Mouse (Mus musculus): Measurements from ENCODE around the gene Ssbp2.

Ssbp2 gene

DNA sequence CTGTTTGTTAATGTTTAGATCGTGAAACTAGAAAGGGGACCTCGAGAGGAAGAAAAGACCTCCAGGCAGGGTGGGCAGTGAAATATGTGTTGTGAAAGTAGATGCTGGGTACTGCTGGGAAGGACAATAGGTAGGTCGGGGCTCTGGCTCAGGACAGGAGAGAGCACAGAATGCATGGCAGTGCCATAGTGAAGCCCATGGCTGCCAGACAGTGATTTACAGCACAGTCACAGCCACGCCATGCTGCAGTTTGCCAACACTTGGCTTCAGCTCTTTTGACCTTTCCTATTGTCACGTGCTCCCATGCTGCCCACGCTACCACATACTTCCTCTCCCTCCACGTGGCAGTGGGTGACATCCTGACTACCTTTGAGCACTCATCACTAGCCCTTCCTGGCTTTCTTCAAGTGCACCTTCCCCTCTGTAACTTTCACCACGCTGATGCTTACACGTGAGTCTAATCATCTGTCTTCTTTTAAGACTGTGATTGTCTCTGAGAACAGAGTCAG is 171.3 kb downstream of the Ssbp2 start:
- DNase-seq (ENCODE audit: low spot score in 2 of 2) = peak in 1 of 2 experiments; percentile 15

DNA sequence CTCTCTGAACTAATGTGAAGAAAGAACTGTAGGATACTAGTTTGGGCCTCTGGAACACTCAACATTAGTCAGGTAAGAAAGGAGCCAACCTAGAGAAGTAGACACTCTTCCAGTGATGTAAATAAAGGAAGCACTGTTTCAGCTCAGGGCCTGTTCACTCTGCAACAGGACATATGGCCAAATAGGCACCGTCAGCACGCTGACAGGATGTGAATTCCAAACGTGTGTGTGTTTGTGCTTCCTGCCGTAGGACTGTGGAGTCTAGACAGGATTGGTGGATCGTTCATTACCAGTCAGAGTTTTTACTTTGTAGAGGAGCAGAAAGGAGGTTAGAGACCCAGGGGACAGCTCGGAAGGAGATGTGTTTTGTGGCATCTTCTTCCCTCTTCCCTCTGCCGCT is 174.0 kb downstream of the Ssbp2 start:
- no peak for DNase-seq (ENCODE audit: low spot score in 2 of 2)

GRCm38 (mm10) chr13:91635957-91636356 is 175.9 kb downstream of the Ssbp2 start:
- peak; percentile 30 to 33 for DNase-seq (ENCODE audit: low spot score in 2 of 2)

DNA sequence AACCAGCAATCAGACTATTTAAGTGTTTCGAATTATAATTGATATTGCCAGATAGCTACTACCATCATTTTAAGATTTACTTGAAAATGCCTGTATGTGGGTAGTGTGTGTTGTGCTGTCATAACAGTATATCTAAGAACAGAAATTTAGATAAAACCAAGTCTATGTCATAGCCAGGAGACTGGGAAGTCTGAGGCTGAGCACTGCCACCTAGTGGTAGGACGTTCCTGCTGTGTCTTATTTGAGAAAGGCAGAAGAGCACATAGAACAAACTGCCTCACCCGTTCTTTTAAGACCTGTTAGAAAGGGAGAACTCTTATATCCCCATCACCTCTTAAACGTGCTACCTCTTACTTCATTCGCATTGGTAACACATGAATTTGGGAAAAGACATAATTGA is 176.7 kb downstream of the Ssbp2 start:
- peak; percentile 73 to 83 for DNase-seq (ENCODE audit: low spot score in 2 of 2)

DNA sequence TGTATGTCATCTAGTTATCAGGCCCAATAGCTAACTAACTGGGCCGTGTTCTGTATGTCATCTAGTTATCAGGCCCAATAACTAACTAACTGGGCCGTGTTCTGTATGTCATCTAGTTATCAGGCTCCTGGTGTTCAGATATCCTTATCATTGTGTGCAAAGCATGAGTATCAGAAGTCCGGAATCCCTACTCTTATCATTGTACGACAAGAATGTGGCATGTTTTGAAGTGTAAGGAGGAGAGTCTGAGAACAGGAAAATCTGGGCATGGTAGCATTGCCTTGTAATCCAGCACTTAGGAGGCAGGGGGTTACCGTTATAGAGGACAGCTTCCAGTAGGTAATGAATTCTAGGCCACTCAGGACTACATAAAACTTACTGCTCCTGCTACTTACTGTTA is 178.8 kb downstream of the Ssbp2 start:
- no peak for DNase-seq (ENCODE audit: low spot score in 2 of 2)

GRCm38 (mm10) chr13:91640219-91640618 is 180.1 kb downstream of the Ssbp2 start:
- DNase-seq (ENCODE audit: low spot score in 2 of 2) = no peak

DNA sequence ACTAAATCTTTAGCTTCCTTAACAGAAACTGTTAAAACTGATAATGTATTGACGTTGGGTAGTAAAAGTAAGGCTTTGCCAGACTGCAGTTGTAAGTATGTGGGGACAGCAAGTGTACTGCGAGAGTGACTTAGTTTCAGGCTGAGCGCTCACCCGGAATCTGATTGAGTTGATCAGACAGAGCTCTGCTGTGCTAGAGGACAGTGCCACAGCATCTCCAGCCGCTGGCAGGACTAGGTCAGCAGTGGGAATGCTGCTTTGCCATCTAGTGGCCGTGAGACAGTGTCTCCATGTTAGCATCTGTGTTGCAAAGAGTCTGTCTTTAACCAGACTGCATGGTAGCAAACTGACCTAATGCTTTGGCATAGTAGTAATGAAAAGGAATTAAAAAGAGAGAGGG is 188.2 kb downstream of the Ssbp2 start:
- DNase-seq (ENCODE audit: low spot score in 2 of 2) = no peak

- DNase-seq (ENCODE audit: low spot score in 2 of 2) = no peak
Measured at GRCm38 (mm10) chr13:91649926-91650325, 189.8 kb downstream of the Ssbp2 start.

DNA sequence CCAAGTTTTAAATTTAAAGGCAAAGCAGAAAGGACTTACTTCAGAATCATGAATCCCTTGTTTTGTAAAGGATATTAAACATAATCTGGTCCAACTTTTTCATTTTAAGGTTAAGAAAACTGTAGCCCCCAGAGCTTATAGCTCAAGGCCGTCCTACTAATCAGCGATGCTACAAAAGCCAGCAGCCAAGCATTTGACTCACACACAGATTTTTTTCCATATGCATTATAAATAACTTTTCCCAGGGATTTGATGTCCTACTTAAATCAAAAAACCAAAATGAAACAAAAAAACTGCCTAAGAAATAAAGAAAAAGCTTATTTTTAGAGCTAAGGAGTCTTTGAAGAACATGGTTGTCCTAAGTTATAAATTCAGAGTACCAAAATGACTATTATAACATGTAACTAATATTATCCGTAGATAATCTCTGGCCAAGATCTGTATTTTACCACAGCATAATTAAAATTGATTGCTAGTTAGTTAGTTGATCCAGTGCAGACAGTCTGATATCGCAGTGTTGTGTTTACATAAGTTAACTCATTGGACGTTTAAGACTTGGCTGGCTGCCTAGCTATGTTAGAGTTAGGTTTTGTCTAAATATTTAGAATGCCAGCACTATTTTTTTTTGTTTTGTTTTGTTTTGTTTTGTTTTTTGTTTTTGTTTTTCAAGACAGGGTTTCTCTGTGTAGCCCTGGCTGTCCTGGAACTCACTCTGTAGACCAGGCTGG is 201.1 kb downstream of the Ssbp2 start:
- no peak for DNase-seq (ENCODE audit: low spot score in 2 of 2)

GRCm38 (mm10) chr13:91662751-91663150 is 202.7 kb downstream of the Ssbp2 start:
- no peak for DNase-seq (ENCODE audit: low spot score in 2 of 2)

DNA sequence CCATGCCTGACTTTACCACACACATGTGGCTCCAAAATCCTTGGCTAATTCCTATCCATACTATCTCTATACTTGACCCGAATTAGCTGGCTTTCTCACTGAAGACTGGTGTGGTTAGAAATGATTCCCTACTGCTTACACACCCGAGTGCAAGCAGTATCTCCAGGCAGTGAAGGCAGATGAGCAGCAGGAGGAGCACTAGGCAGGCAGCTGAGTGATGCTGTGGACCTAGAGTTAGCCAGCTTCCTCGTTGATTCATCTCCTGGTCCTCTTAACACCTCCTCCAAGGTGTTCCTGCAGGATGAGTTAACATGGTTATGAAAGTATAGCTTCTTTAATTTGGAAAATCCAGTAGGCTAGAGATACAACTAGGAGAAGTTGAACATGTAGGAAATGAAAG is 213.2 kb downstream of the Ssbp2 start:
- no peak for DNase-seq (ENCODE audit: low spot score in 2 of 2)

DNA sequence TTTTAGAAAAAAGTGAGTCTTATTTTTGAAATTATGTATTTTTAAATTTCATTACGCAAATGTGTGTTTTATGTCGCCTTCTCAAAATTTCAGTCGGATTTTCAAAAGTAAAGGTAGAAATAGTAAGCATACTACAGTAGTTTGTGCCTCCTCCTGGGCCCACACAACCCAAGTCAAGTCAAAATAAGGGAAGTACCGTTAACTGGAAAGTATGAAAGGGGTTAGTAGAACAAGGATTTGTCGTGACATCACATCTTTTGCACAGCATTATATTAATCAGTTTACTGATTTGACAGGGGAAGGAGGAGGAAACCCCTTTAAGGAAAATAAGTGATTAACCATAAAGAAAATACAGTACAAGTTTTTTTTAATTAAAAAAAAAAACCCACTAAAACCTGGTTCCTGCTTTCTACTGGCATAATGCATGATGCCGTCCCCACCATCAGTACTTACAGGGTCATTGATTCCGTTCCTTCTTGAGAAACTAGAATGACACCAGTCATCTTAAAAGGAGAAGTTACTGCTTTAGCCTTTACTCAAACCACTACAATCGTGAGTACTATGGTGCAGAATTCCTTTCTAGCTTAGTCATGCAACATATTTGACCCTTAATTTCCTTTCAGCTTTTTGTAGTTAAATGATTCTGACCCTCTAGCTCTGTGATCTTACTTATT is 220.8 kb downstream of the Ssbp2 start:
- no peak for DNase-seq (ENCODE audit: low spot score in 2 of 2)

GRCm38 (mm10) chr13:91681474-91681873 is 221.4 kb downstream of the Ssbp2 start:
- DNase-seq (ENCODE audit: low spot score in 2 of 2) = no peak

- DNase-seq (ENCODE audit: low spot score in 2 of 2) = no peak
Measured at GRCm38 (mm10) chr13:91690118-91690517, 230.0 kb downstream of the Ssbp2 start.

DNA sequence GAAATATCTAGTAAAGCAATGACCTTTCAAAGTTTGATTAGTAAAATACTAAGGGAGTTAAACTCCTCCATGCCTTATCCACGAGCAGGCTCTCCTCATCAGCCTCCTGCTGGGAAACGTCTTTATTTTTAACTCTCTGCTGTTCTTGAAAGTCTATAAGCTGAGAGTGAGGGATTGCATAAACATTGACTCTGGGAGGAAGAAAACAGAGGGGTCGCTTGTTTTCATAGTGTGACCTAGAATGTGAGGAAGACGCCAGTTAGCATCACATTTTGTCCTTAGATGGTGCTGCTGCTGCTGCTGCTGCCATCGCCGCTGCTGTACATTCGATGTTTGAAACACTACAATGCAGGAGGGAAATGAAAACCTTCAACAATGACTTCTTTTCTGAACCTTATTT is 233.5 kb downstream of the Ssbp2 start:
- no peak for DNase-seq (ENCODE audit: low spot score in 2 of 2)

DNA sequence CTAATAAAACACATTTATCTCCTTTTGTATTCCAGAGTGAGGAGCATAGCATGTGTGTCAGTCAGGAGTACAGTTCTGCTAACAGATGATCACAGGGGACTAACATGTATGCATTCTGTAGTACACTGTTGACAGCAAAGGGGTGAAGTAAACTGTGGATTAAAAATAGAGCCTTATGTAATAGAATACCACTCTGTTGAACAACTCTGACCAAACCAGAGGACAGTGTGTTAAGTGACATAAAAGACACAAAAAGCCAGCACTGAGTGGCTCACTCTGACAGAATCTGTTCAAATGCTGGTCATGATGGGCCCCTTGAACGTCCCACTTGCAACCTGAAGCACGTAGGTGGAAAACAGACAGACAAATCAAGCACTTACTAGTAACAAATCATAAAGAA is 235.3 kb downstream of the Ssbp2 start:
- DNase-seq (ENCODE audit: low spot score in 2 of 2) = no peak

GRCm38 (mm10) chr13:91696109-91696645 is 236.1 kb downstream of the Ssbp2 start:
- DNase-seq (ENCODE audit: low spot score in 2 of 2) = no peak

- peak; percentile 25 to 27 for DNase-seq (ENCODE audit: low spot score in 2 of 2)
Measured at GRCm38 (mm10) chr13:91697011-91697410, 236.9 kb downstream of the Ssbp2 start.

DNA sequence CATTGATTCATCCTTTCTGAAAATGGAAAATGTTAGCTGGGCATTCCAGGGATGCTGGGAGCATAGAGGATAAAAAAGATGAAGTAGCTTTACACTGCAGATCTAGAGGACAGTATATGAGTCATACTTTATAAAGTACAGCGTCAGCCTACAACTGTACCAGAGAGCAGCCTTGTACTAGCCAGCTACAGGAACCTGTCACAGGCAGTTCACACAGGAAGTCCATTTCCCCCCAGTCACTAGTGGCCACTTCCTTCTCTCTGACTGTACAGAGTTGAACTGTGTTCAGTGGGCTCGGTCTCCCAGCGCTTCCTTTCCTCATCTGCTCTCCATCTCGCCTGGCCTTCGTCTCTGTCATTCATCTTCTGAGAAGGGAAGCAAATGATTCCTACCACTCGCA is 242.3 kb downstream of the Ssbp2 start:
- peak; percentile 55 to 71 for DNase-seq (ENCODE audit: low spot score in 2 of 2)

DNA sequence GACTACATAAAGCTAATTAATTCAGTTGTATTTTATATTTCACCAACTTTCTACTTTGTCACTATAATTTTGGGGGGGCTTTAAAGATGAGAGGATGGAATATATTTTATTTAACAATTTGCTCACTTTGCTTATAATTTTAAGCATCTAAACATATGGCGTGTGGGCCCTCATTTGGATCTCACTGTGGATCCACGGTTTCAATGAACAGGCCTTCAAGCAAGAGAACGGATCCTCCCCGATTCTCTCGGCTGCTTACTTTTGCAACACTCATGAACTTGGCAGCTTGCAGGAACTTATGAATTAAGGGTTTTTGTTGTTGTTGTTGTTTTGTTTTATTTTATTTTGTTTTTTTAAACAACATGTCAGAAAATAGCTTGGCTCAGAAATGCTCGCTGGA is 259.4 kb downstream of the Ssbp2 start:
- DNase-seq (ENCODE audit: low spot score in 2 of 2) = no peak

GRCm38 (mm10) chr13:91723108-91723735 is 263.1 kb downstream of the Ssbp2 start:
- DNase-seq (ENCODE audit: low spot score in 2 of 2) = no peak

DNA sequence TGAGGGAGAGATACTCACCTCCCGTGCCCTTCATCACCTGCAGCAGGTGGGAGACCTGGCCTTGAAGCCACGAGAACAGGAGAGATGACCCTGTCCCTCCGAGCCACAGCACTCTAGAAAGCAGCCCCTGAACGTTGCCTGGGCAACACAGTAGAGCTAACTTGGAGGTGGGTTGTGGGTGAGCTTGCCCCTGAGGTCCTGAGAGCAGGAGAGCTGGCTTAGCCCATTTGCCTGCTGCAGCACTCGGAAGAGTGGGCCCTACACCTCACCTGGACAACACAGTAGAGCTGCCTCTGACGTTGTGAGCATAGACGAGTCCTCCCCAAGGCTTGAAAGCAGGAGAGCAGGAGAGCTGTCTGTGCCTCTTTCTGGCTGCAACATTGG is 263.6 kb downstream of the Ssbp2 start:
- DNase-seq (ENCODE audit: low spot score in 2 of 2) = no peak

- DNase-seq (ENCODE audit: low spot score in 2 of 2) = no peak
Measured at GRCm38 (mm10) chr13:91724211-91724610, 264.1 kb downstream of the Ssbp2 start.
